Mouse (Mus musculus): Measurements from ENCODE around the gene Hoxa5.

- TF ChIP-seq CTCF (IDR thresholded peaks at IDR 0.05; ENCODE audit: extremely low read depth, insufficient read depth, insufficient read length, insufficient replicate concordance) (no peak), POLR2A (IDR thresholded peaks at IDR 0.05; ENCODE audit: low read depth, low read length) (no peak)
Observed at GRCm38 (mm10) chr6:52158276-52159051, 45.9 kb downstream of the Hoxa5 start, which contains the start of gene Hoxa1.
